Comparison of ENCODE assay signal across 11 mouse cellular contexts in the genomic region with DNA sequence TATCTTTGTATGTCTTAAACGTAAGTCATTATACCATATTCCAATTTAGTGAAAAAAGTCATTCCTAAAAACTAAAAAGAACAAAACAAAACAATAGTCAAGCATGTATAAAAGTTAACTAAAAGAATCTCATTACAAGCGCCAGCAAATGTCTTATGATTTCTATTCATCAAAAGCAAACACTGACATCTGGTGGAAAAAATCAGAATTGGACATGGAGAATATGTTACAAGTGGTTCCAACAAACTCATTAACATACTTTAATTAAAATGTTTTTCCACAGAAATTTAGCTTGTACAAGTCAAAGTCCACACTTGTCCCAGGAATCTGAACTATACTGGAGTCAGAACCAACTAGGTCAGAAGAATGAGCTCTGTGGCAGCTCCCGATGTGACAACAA. TPM values are rescaled to one million over a fixed set of nuclear protein-coding genes. Genes with fewer than 3 reads are reported as not detected.
DNase-seq lines count a peak whose midpoint lies in the region; ATAC-seq and TF ChIP-seq lines count a peak whose summit lies in the region.
"Had no signal": no experiment of that assay in that cellular context is flagged by ENCODE, and none has a peak within 500 bp of the region (broad histone marks: within the 10 kb centered on the region; RNA-seq: fewer than 3 reads in every experiment).

No protein-coding gene starts in this region.

- peak; percentile 18 for TF ChIP-seq RAD21 in CH12.LX (IDR thresholded peaks at IDR 0.05; ENCODE audit: low read depth, low read length)

- 62% methylated on average over 3 of the region's 3 CpGs for WGBS in forebrain, embryonic 15.5 days
- 90% methylated on average over 3 of the region's 3 CpGs for WGBS in forebrain, embryonic 11.5 days

- no peak overlapping the region for H3K27ac ChIP-seq in forebrain, embryonic 15.5 days (replicated peaks)
- H3K27ac ChIP-seq in forebrain, embryonic 11.5 days (ENCODE audit: low read depth, low read length): no peak overlapping the region
- H3K27ac ChIP-seq in CH12.LX (ENCODE audit: insufficient read depth, low read depth): no peak overlapping the region
- H3K27ac ChIP-seq: heart, embryonic 15.5 days; limb, embryonic 13.5 days; stomach, embryonic 15.5 days had no signal

- H3K36me3 ChIP-seq in forebrain, embryonic 15.5 days: peaks cover 62% of the 10 kb centered on the region
- H3K36me3 ChIP-seq in forebrain, embryonic 11.5 days (ENCODE audit: control insufficient read depth, insufficient read depth, low read length): peaks cover 6% of the 10 kb centered on the region; the same call in 1 of the 2 replicates
- H3K36me3 ChIP-seq in CH12.LX (replicated peaks in 1 of 2; ENCODE audit: control insufficient read depth in 1 of 2, insufficient read depth in 1 of 2, low read length in 1 of 2): peaks cover 38 to 79% of the 10 kb centered on the region in 2 experiments

- TF ChIP-seq POLR2A in CH12.LX (IDR thresholded peaks at IDR 0.05; ENCODE audit: low read depth, low read length): no peak

- dilution Hi-C loops in CH12.LX (cut with MboI; ENCODE audit: extremely low pct_ligation_motif_present, extremely low pct_unique_long_range_greater_than_20kb, low sequenced_read_pairs): no loop called here

- no peaks in the 10 kb centered on the region for H3K79me2 ChIP-seq in CH12.LX (replicated peaks; ENCODE audit: control insufficient read depth, extremely low read depth, insufficient read depth, poor library complexity, severe bottlenecking)

- H3K4me3 ChIP-seq in forebrain, embryonic 15.5 days: no peak overlapping the region
- H3K4me3 ChIP-seq in forebrain, embryonic 11.5 days (ENCODE audit: low read depth, low read length): no peak overlapping the region
- H3K4me3 ChIP-seq in CH12.LX (replicated peaks in 1 of 3; ENCODE audit: low read depth in 2 of 3, low read length in 2 of 3, poor library complexity in 1 of 3): no peak overlapping the region
- H3K4me3 ChIP-seq: heart, embryonic 15.5 days; limb, embryonic 13.5 days; stomach, embryonic 15.5 days had no signal

- no peaks in the 10 kb centered on the region for H3K27me3 ChIP-seq in forebrain, embryonic 15.5 days
- no peaks in the 10 kb centered on the region for H3K27me3 ChIP-seq in forebrain, embryonic 11.5 days (ENCODE audit: control insufficient read depth, insufficient read depth, low read length)
- no peaks in the 10 kb centered on the region for H3K27me3 ChIP-seq in CH12.LX (replicated peaks)
- H3K27me3 ChIP-seq: heart, embryonic 15.5 days; limb, embryonic 13.5 days; stomach, embryonic 15.5 days had no signal

- DNase-seq in forebrain, embryonic 11.5 days (ENCODE audit: low spot score): no peak
- DNase-seq in left cerebral cortex, adult 11 months (ENCODE audit: low spot score): peak; percentile 18
- DNase-seq in left cerebral cortex, postnatal 4 days: no peak
- DNase-seq in CH12.LX (ENCODE audit: extremely low read depth): no peak
- DNase-seq in testis, postnatal 14 days (ENCODE audit: low spot score): no peak
- no peak for DNase-seq in ovary, adult 18-20 months (ENCODE audit: low spot score)

- intact Hi-C loops in left cerebral cortex, postnatal 4 days (cut with DNase I): no loop called here

- TF ChIP-seq CTCF in CH12.LX (conservative IDR thresholded peaks at IDR 0.05 in 1 of 2, IDR thresholded peaks at IDR 0.05 in 1 of 2; ENCODE audit: low read depth in 2 of 2, low read length in 2 of 2): peak in 1 of 2 experiments; percentile 35; a peak in 2 of 4 replicates

- in situ Hi-C loops in CH12.LX (cut with MboI; ENCODE audit: low pct_ligation_motif_present, low pct_unique_long_range_greater_than_20kb, low sequenced_read_pairs): no loop called here

- no peaks in the 10 kb centered on the region for H3K9me3 ChIP-seq in forebrain, embryonic 15.5 days
- no peaks in the 10 kb centered on the region for H3K9me3 ChIP-seq in forebrain, embryonic 11.5 days (ENCODE audit: control insufficient read depth, low read length)
- no peaks in the 10 kb centered on the region for H3K9me3 ChIP-seq in CH12.LX (replicated peaks; ENCODE audit: low read length)
- H3K9me3 ChIP-seq: heart, embryonic 15.5 days; limb, embryonic 13.5 days; stomach, embryonic 15.5 days had no signal

- no peak overlapping the region for H3K9ac ChIP-seq in forebrain, embryonic 15.5 days (replicated peaks)
- no peak overlapping the region for H3K9ac ChIP-seq in forebrain, embryonic 11.5 days (ENCODE audit: low read length)
- H3K9ac ChIP-seq in CH12.LX (ENCODE audit: insufficient read depth, low read depth): no peak overlapping the region
- H3K9ac ChIP-seq: heart, embryonic 15.5 days; limb, embryonic 13.5 days; stomach, embryonic 15.5 days had no signal

- H3K4me1 ChIP-seq in forebrain, embryonic 15.5 days: no peaks in the 10 kb centered on the region
- H3K4me1 ChIP-seq in forebrain, embryonic 11.5 days (replicated peaks; ENCODE audit: control insufficient read depth, insufficient read depth, low read length): no peaks in the 10 kb centered on the region
- no peaks in the 10 kb centered on the region for H3K4me1 ChIP-seq in CH12.LX (ENCODE audit: control insufficient read depth in 1 of 2, insufficient read depth in 2 of 2)
- H3K4me1 ChIP-seq: heart, embryonic 15.5 days; stomach, embryonic 15.5 days had no signal

- no peak for TF ChIP-seq EP300 in CH12.LX (IDR thresholded peaks at IDR 0.05; ENCODE audit: low read length)

- peak; percentile 55; the same call in 1 of the 2 replicates for ATAC-seq in forebrain, embryonic 15.5 days (replicated peaks)
- ATAC-seq in forebrain, embryonic 11.5 days (replicated peaks; ENCODE audit: low FRiP score): no peak
- peak; percentile 39 for ATAC-seq in inflammation-experienced regulatory T-cells, adult 6 months

- no peak overlapping the region for H3K4me2 ChIP-seq in forebrain, embryonic 15.5 days (replicated peaks)
- no peak overlapping the region for H3K4me2 ChIP-seq in forebrain, embryonic 11.5 days (ENCODE audit: low read depth, low read length, severe bottlenecking)
- H3K4me2 ChIP-seq in CH12.LX (ENCODE audit: insufficient read depth, low read depth, poor library complexity, severe bottlenecking): no peak overlapping the region
- H3K4me2 ChIP-seq: heart, embryonic 15.5 days; limb, embryonic 13.5 days; stomach, embryonic 15.5 days had no signal

TF ChIP-seq in CH12.LX, 34 proteins besides CTCF, POLR2A, EP300 and RAD21:
- TF ChIP-seq ELF1 (IDR thresholded peaks at IDR 0.05; ENCODE audit: low read depth, low read length): no peak
- TF ChIP-seq IRF4 (IDR thresholded peaks at IDR 0.05; ENCODE audit: low read depth, low read length): no peak
- TF ChIP-seq PAX5 (IDR thresholded peaks at IDR 0.05; ENCODE audit: low read length): no peak
- TF ChIP-seq MXI1 (IDR thresholded peaks at IDR 0.05; ENCODE audit: low read depth, low read length): no peak
- no peak for TF ChIP-seq NRF1 (IDR thresholded peaks at IDR 0.05; ENCODE audit: low read depth, low read length)

RNA-seq across cellular contexts. Expression of a gene that starts 11.8 kb away (rescaled TPM):
- 155 and 164 TPM in 2 replicates for polyA plus RNA-seq in forebrain, embryonic 15.5 days (2015; fragmentation: Nextera tagmentation; extraction: Ambion mirVana)
- polyA plus RNA-seq in forebrain, embryonic 11.5 days (2014; fragmentation: Nextera tagmentation; extraction: Ambion mirVana): 160 and 170 TPM in 2 replicates
- 10 to 100 TPM; 58.5 to 58.6 TPM for total RNA-seq in left cerebral cortex, postnatal 4 days (2021)
- 74.9 and 81.8 TPM in 2 replicates for total RNA-seq in CH12.LX (2012; rRNA removed)
- total RNA-seq in CH12.LX (2014; rRNA removed): 142 and 144 TPM in 2 replicates
- polyA plus RNA-seq in CH12.LX (2012; ENCODE audit: insufficient read length, low read depth): 94.2 and 99.1 TPM in 2 replicates
- 10 to 100 TPM; 44.6 to 56.4 (median 45.4) TPM for polyA plus RNA-seq in inflammation-experienced regulatory T-cells, adult 6 months (2017; shearing (Covaris generic))
